Mouse (Mus musculus) midbrain, embryonic 10.5 days (tissue): ENCODE results near the gene Paxbp1. TPM values are rescaled to one million over a fixed set of nuclear protein-coding genes. Genes with fewer than 3 reads are reported as not detected.
A peak's percentile ranks its signal among the peaks of the same experiment; 100 is the strongest.

Experiments used
- DNase-seq: peaks from one replicate; pipeline ENCODE4 v3.0.0-alpha.2; 2017; ENCODE audit warnings: low spot score
- H3K27ac ChIP-seq: fragments of 300-500 bp; sonication (generic); replicated peaks from 2 replicates; pipeline ENCODE4 v1.5.1; 2016; ENCODE audit warnings: mild to moderate bottlenecking
- H3K27me3 ChIP-seq: fragments of 300-500 bp; sonication (generic); 2 replicates; pipeline ENCODE4 v1.6.1; 2016; ENCODE audit warnings: low read depth, mild to moderate bottlenecking; ENCODE audit not compliant: poor library complexity, severe bottlenecking
- H3K36me3 ChIP-seq: fragments of 300-500 bp; sonication (generic); 2 replicates; pipeline ENCODE4 v1.6.1; 2016; ENCODE audit warnings: mild to moderate bottlenecking, moderate library complexity
- H3K4me1 ChIP-seq: fragments of 300-500 bp; sonication (generic); 2 replicates; pipeline ENCODE4 v1.6.1; 2016
- H3K4me3 ChIP-seq: fragments of 300-500 bp; sonication (generic); 2 replicates; pipeline ENCODE4 v1.5.1; 2016; ENCODE audit warnings: mild to moderate bottlenecking, moderate library complexity
- H3K9me3 ChIP-seq: fragments of 300-500 bp; sonication (generic); replicated peaks from 2 replicates; pipeline ENCODE4 v1.6.1; 2016; ENCODE audit warnings: mild to moderate bottlenecking
- WGBS: fragments of 180-500 bp; shearing (Covaris S2); methylation state at CpG from one replicate; pipeline ENCODE4 v1.1.7; 2016; 5-methylcytosine and 5-hydroxymethylcytosine counted together
- polyA plus RNA-seq: library from polyadenylated mRNA; unstranded; fragments of >200 nt; fragmentation: Nextera tagmentation; extraction: Ambion mirVana; gene quantifications from 2 replicates; pipeline ENCODE4 v1.2.1, GENCODE M21; 2016

Paxbp1 gene
- polyA plus RNA-seq, 1 experiment from 2014 or later = 60.9 TPM

DNA sequence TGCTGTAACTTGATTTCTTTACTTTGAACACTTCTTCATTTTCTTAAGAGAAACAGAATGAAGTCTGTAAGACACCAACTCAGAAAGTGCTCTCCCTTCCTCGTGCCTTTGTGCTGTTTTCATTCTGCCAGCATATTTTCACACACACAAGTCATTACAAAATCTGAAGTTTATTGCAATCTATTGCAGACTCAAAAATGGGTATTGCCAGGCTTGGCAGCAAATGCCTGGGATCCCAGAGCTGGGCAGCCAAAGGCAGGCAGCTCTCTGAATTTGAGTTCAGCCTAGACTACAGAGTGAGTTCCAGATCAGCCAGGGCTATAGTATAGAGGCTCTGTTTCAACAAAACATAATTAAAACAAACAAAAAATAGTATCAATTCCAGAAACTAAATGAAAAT is 1.7 kb downstream of the Paxbp1 start:
- Histone ChIP-seq H3K4me1 (peaks cover 21% of the 10 kb centered on the region), H3K27me3 (no peaks in the 10 kb centered on the region), H3K27ac (no peak overlapping the region), H3K4me3 (peak overlapping the region; percentile 85), H3K9me3 (no peaks in the 10 kb centered on the region), H3K36me3 (peaks cover 44% of the 10 kb centered on the region)
- 84% methylated on average over 1 of the region's 1 CpGs for WGBS
- DNase-seq = no peak

DNA sequence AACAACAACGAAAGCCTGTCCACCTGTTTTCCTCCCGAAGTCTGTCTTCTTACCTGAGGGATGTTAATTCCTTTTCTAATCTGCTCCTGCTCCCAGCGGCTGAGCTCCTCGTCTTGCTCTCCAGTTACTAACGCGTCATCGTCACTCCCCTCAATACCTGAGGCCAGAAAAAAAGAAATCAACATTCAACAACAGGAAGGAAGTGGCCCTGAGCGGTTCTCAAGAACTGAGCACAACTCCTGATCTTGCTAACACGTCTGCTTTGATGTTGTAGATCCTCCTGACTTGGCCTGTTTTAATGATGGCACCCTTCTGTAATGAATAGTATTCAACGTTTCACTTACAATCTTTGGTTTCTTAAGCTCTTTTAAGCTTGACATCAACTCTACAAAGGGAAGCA is 8.5 kb downstream of the Paxbp1 start:
- no peaks in the 10 kb centered on the region for H3K9me3 ChIP-seq
- WGBS = 94% methylated on average over 10 of the region's 10 CpGs
- H3K27me3 ChIP-seq = no peaks in the 10 kb centered on the region
- peaks cover 99% of the 10 kb centered on the region for H3K36me3 ChIP-seq
- no peaks in the 10 kb centered on the region for H3K4me1 ChIP-seq
- no peak overlapping the region for H3K27ac ChIP-seq
- H3K4me3 ChIP-seq = no peak overlapping the region
- DNase-seq = no peak

DNA sequence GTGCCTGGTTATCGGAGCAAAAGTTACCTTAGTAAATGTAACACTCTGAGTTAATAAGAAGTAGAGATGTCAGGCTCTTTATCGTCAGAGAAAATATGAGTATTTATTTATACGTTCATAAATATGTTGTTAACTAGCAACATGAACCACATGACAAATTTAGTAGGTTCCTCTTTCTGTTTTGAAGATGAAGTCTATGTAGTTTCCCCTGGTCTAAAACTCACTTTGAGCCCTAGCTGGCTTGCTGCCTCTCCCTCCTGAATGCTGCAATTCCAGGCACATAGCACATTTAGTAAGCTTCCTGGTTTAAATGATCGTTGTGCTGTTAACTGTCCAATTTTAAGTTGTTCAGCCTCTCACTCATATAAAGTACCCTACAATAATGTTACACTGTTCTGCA is 13.6 kb downstream of the Paxbp1 start:
- Histone ChIP-seq H3K27ac (no peak overlapping the region), H3K4me3 (no peak overlapping the region), H3K27me3 (no peaks in the 10 kb centered on the region), H3K9me3 (no peaks in the 10 kb centered on the region), H3K36me3 (peaks cover 97% of the 10 kb centered on the region), H3K4me1 (no peaks in the 10 kb centered on the region)
- WGBS = 94% methylated on average over 4 of the region's 4 CpGs
- no peak for DNase-seq

DNA sequence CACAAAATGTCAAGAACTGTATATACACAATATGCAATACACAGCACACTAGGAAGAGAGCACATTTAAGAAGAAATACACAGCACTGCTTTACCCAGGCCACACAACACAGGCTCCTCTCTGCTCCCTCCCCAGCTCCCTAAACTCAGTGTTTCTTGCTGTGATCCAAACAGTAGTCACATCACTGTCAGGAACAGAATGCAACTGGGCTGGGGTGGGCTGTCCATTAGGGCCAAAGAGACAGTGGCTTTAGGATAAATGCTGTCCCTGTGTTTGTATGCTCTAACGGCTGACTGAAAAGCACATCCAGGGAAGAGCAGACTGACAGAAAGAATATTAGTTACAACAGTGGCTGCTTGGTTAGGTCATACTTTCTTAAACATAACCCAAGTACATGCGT is 14.4 kb downstream of the Paxbp1 start:
- Histone ChIP-seq H3K4me1 (no peaks in the 10 kb centered on the region), H3K27ac (no peak overlapping the region), H3K9me3 (no peaks in the 10 kb centered on the region), H3K4me3 (no peak overlapping the region), H3K27me3 (no peaks in the 10 kb centered on the region), H3K36me3 (peaks cover 98% of the 10 kb centered on the region)
- no peak for DNase-seq
- 95% methylated on average over 2 of the region's 2 CpGs for WGBS

DNA sequence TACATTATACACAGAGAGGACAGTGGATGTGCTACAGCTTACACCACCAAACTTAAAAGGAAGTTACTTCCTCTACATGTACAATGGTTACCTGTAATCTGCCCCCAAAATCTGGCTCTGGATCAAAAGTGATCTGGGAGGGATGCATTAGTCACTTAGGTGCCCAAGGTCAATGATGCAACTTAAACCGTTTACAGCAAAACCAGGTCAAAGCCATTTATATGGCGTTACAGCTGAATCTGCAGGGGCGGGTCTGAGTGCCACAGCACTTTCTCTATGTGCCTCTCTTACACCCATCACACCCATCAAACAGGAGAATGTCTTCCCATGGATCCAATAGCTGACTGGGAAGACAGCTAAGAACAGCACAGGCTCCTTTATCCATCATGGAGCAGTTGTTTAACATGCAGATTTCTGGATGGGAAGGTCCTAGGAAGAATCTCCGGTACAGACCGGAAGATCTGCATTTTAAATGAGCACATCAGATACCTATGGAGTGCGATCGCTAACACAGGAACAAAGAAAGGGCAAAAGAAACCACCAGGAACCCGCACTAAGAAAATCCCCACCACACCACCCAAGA is 15.1 kb downstream of the Paxbp1 start:
- Histone ChIP-seq H3K9me3 (no peaks in the 10 kb centered on the region; the same call in 1 of the 2 replicates), H3K27ac (no peak overlapping the region), H3K4me3 (no peak overlapping the region), H3K27me3 (no peaks in the 10 kb centered on the region), H3K36me3 (peaks cover 98% of the 10 kb centered on the region), H3K4me1 (no peaks in the 10 kb centered on the region)
- DNase-seq = no peak
- WGBS = 90% methylated on average over 8 of the region's 8 CpGs

DNA sequence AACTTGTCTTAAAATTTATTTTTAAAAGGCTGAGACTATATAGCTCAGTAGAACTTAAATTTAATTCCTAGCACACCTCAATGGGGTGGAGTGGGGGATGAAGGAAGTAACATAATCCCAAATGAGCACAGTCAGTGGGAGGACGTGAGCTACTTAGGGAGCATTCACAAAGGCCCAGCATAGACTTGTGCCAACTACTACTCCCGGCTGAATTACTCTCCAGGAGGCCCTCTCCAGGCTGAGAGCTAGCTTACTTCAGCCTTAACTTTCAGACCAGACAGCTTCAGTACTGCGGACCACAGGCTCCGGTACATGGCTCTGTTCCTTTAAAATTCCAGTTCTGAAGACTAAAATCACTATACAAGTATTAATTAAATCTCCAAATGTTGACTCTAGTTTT is 18.1 kb downstream of the Paxbp1 start:
- H3K36me3 ChIP-seq = peaks cover 98% of the 10 kb centered on the region
- H3K27ac ChIP-seq = no peak overlapping the region
- no peaks in the 10 kb centered on the region for H3K4me1 ChIP-seq
- no peaks in the 10 kb centered on the region for H3K27me3 ChIP-seq
- H3K9me3 ChIP-seq = no peaks in the 10 kb centered on the region; the same call in 1 of the 2 replicates
- WGBS = 90% methylated on average over 4 of the region's 4 CpGs
- no peak overlapping the region for H3K4me3 ChIP-seq
- DNase-seq = no peak

DNA sequence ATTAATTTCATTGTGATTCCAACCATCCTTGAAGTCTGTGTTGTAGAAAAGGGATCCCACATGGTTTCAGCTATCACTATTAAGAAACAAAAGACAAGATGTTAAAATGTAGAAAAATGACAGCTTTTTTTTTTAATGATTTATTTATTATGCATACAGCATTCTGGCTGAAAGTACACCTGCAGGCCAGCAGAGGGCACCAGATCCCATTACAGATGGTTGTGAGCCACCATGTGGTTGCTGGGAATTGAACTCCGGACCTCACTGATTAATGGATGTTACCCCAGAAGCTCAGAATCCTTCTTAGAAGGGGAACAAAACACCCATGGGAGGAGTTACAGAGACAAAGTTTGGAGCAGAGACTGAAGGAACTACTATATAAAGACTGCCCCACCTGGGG is 21.0 kb downstream of the Paxbp1 start:
- Histone ChIP-seq H3K4me1 (no peaks in the 10 kb centered on the region), H3K27ac (no peak overlapping the region), H3K4me3 (no peak overlapping the region), H3K36me3 (peaks cover 100% of the 10 kb centered on the region), H3K9me3 (no peaks in the 10 kb centered on the region; the same call in 1 of the 2 replicates), H3K27me3 (no peaks in the 10 kb centered on the region)
- no peak for DNase-seq
- 94% methylated on average over 1 of the region's 1 CpGs for WGBS

DNA sequence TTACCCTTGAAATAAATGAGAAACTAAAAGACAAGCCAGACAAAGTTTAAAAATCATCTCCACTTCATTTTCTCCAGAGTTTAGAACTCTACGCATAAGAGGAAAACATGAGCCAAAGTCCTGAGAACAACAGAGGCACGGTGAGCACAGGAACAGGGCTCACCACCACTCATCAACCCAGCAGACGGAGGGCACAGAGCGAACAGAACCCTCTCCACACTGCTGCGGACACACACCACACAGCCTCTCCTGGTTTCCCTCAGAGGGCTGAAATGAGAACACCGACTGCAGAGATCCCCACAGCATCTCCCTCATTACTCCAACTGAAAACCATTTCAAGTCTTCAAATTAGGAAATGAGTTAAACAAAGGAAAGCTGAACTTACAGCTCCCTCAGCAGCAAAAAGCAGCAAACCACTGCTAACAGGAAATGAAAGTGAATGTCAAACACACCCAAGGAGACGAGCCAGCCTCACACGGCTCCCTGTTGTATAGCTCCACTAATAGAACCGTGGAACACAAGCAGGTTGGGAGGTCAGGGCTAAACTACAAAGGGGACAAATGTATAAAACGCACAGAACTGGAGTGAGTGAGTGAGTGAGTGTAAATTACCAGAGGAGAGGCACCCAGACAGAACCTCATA is 23.4 kb downstream of the Paxbp1 start:
- H3K36me3 ChIP-seq = peaks cover 99% of the 10 kb centered on the region
- no peaks in the 10 kb centered on the region for H3K27me3 ChIP-seq
- WGBS = 93% methylated on average over 10 of the region's 10 CpGs
- H3K9me3 ChIP-seq = no peaks in the 10 kb centered on the region; the same call in 1 of the 2 replicates
- no peak overlapping the region for H3K27ac ChIP-seq
- no peak for DNase-seq
- no peaks in the 10 kb centered on the region for H3K4me1 ChIP-seq
- no peak overlapping the region for H3K4me3 ChIP-seq

DNA sequence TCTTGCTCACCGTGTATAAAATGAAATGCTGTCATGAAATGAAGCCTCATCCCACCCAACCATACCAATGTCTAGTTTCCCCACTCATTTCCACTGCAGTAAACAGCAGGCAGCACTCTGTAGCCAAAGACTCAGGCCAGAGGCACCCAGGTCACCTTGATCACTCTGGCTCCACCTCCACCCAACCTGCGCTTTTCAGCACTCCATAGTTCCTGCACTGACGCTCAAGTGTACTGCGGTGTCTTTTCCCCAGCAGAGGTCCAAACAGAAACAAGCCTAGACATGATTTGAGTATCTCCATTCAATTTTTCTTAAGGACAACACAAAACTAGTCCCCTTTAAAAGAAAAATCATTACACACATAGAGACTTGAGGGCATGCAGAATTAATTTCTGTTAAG is 24.9 kb downstream of the Paxbp1 start:
- H3K36me3 ChIP-seq = peaks cover 99% of the 10 kb centered on the region

DNA sequence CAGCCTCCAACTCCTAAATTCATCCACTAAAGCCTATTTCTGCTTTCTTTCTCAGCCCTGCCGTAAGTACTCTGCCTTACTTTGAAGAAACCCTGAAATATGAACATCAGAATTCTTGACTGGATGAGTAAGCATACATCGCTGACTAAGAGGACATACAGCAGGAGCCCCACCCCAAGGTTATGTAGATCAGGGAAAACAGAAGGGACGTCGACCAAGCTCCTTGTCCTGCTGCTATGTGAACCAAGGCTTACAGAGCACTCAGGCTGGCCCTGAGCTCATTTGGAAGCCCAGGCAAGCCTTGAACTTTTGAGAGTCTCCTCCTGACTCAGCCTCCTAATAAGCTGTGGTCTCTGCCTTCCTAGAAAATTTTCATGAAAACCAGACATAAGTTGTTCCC is 28.6 kb downstream of the Paxbp1 start:
- WGBS = 90% methylated on average over 4 of the region's 4 CpGs

More for the DNA sequence above, 24.9 kb downstream of the Paxbp1 start:
- DNase-seq = no peak
- Histone ChIP-seq H3K27ac (no peak overlapping the region), H3K27me3 (no peaks in the 10 kb centered on the region), H3K4me1 (no peaks in the 10 kb centered on the region), H3K9me3 (no peaks in the 10 kb centered on the region; the same call in 1 of the 2 replicates), H3K4me3 (no peak overlapping the region)
- WGBS = 95% methylated on average over 4 of the region's 4 CpGs

DNA sequence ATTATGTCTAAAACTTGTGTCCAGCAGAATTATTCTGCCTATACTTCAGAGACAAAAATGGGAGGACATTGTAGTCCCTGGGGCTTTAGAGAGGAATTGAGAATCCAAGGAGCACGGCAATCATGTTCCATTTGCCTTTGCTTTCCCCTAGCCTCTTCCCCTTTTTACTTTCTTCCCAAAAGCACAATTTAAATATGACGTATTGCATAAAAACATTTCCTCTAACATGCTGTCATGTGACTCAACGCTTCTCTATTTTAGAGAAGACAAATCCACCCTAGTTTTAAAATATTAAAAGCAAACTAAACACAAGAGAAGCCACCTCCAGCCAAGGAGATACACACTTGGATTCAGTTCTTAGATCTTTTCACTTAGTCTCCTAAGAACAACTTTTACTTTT is 32.5 kb downstream of the Paxbp1 start:
- Histone ChIP-seq H3K36me3 (peaks cover 38% of the 10 kb centered on the region), H3K27me3 (no peaks in the 10 kb centered on the region), H3K27ac (peak overlapping the region; percentile 90), H3K4me3 (peak overlapping the region; percentile 88), H3K9me3 (no peaks in the 10 kb centered on the region), H3K4me1 (peaks cover 21% of the 10 kb centered on the region)
- WGBS = 42% methylated on average over 3 of the region's 3 CpGs
- no peak for DNase-seq

More for the DNA sequence above, 28.6 kb downstream of the Paxbp1 start:
- Histone ChIP-seq H3K27me3 (no peaks in the 10 kb centered on the region), H3K4me3 (no peak overlapping the region), H3K9me3 (no peaks in the 10 kb centered on the region), H3K27ac (no peak overlapping the region), H3K4me1 (peaks cover 11% of the 10 kb centered on the region), H3K36me3 (peaks cover 74% of the 10 kb centered on the region)
- no peak for DNase-seq

DNA sequence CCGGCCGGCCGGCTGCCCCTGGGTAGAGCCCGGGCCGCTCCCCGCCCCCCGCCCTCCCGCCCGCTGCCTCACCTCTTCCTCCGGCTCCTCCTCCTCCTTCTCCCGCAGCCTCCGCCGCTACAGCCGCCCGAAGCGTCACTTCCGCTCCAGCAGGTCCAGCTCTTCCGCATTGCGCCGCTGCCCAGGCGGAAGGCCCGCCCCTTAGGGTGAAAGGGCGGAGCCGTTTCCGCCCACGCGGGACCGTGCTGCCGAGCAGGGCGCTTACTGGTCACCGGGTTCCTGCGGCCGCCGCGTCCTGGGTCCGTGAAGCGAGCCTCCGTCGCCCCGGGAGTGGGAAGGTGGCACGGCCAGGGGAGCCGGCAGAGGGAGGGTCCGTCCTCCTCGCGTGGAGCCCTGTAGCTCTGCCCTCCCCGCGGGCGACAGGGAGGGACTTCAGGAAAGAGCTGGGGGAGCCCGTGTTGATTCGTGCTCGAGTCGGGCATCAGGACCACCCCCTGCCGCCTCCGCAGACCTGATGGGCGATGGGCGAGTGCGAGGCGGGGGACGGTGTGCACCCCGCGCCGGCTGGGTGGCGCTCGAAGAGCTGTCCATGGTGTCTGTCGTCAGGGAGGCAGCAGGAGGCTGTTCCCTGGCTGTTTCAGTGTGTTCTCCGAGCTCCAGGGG is 33.2 kb downstream of the Paxbp1 start, which contains the start of gene Synj1:
Gene Synj1 (minus strand): TSS at position 288 of the 663 bp plus-strand sequence.
- under 1% methylated on average over 59 of the region's 66 CpGs for WGBS
- Histone ChIP-seq H3K36me3 (peaks cover 31% of the 10 kb centered on the region), H3K9me3 (no peaks in the 10 kb centered on the region), H3K4me1 (peaks cover 21% of the 10 kb centered on the region), H3K27ac (peak within 1 kb of the TSS; percentile 90), H3K4me3 (peak within 1 kb of the TSS; percentile 88), H3K27me3 (no peaks in the 10 kb centered on the region)
- DNase-seq = peak; percentile 92

DNA sequence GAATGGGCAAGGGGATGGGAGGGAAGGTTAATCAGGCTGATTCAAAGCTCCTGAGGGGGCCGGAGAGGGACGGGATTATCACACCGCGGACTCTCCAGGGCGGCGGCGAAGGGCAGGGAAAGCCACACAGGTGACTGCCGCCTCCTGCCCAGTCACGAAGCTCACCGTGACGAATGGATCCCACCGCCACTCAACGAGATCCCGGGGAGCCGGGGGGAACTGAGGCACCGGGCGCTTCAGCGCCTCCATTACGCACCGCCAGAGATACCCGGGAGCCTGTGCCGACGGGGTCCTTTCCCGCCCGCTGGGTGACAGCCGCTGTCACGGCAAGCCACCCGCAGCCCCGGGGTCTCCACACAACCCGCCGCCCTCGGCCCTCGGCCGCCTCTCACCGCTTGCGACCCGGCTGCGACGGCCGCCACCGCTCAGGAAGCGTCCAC is 33.7 kb downstream of the Paxbp1 start:
- no peak for DNase-seq
- WGBS = 0% methylated on average over 40 of the region's 42 CpGs
- Histone ChIP-seq H3K27ac (peak overlapping the region; percentile 90), H3K36me3 (peaks cover 25% of the 10 kb centered on the region), H3K4me3 (peak overlapping the region; percentile 88), H3K9me3 (no peaks in the 10 kb centered on the region), H3K4me1 (peaks cover 21% of the 10 kb centered on the region), H3K27me3 (no peaks in the 10 kb centered on the region)
